Mouse (Mus musculus) liver, embryonic 14.5 days (tissue): ENCODE measurements at regions not wholly inside any gene's neighbourhood (a gene's known extent, or its start where the extent isn't known, plus 50 kb on each side); places are given as distances from the start of the nearest gene placed in this dataset.

Experiments used
- CTCF ChIP-seq: IDR thresholded peaks from 2 replicates; pipeline ENCODE4 v1.5.1; 2016; ENCODE audit warnings: antibody characterized with exemption, low read depth, control low read depth
- EP300 ChIP-seq: IDR thresholded peaks from 2 replicates; pipeline ENCODE4 v1.6.1; 2016; ENCODE audit warnings: antibody characterized with exemption, low read depth

DNA sequence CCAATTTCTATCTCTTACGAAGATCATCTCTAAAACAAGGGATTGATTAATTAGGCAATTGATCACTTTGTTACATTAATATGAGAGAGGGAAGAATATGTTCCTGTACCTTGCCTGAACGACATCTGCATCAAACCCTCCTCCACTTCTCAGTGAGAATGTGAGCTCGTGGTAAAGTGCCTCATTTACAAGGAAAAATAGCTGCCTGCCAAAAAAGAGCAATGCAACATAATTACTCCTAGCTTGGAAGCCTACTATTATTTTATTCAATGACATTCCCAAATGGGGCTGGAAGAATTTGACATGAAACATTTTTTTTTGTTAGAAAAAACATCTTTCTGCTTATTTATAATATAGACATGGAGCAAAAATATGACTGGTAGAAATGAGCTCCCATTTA is 138.5 kb upstream of the Negr1 start:
- TF ChIP-seq CTCF, result no peak
- no peak for TF ChIP-seq EP300
